Mouse (Mus musculus) E14TG2a.4 (cell line): Measurements from ENCODE around the gene Maf.

Source experiments
- CTCF ChIP-seq: conservative IDR thresholded peaks from 2 replicates; pipeline ENCODE4 v1.5.1; 2014; ENCODE audit warnings: low read length
- NANOG ChIP-seq: IDR thresholded peaks from 2 replicates; pipeline ENCODE4 v1.6.1; 2014; ENCODE audit warnings: borderline replicate concordance, low read length, mixed read lengths
- POU5F1 ChIP-seq: IDR thresholded peaks from 2 replicates; pipeline ENCODE4 v1.6.1; 2014; ENCODE audit warnings: low read length, borderline replicate concordance

DNA sequence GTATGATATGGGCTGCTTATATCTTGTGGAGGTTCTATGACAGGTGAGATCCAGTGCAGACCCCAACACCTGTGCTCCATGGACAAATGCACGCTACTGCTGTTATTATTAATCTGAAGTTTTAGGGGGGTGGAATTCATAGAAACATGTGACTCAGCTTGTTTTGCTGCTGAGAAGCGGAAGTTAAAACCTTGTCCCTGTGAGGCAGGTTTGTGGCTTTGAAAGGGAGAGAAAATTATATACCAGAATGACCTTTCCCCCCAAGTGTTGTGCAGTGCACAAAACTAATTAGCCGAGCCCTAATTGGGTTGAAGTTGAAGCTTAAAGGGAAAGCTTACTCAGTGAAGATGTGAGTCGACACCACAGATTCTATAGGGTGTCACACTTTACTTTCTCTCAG lies 18.6 kb upstream of the Maf start:
- TF ChIP-seq CTCF (no peak), NANOG (no peak), POU5F1 (no peak)
